Mouse (Mus musculus): ENCODE data around the gene Zfp534. TPM values are rescaled to one million over a fixed set of nuclear protein-coding genes. Genes with fewer than 3 reads are reported as not detected.

Zfp534 gene
- not detected for total RNA-seq (2023)

DNA sequence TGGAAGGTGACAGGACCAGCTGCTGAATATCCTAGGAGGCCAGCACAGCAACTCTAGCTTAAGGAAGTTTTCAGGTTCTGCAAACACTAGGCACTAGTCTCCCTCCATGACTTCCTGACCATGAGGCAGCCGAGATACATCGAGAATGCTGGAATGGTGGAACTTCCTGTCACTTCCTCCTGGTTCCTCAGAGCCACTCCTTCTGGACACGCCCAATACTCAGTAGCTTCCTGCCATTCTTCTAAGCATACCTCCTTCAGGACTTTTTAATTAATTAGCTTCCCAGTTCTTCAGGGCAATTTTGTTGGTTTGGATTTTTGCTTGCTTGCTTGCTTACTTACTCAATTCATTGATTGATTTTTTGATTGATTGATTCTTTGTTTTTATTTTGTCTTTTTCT, at the start of gene Zfp534:
Gene Zfp534, minus strand, starts transcription at position 101 of the 400 bp plus-strand sequence.

DNA sequence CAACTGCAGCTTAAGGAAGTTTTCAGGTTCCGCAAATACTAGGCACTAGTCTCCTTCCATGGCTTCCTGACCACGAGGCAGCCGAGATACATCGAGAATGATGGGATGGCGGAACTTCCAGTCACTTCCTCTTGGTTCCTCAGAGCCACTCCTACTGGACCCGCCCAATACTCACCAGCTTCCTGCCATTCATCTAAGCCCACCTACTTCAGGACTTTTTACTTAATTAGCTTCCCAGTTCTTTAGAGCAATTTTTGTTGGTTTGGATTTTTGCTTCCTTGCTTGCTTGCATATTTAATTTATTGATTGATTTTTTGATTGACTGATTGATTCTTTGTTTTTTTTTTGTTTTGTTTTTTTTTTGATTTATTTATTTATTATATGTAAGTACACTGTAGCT, 59.9 kb downstream of the Zfp534 start, which contains the start of gene Zfp979:
Gene Zfp979, minus strand, starts transcription at position 101 of the 400 bp plus-strand sequence.

Other genes with a start within 250 kb of the Zfp534 start
- 1 to 10 TPM in 1 of 2 experiments, not detected in 1; 1.3 TPM for gene Zfp982, start 210.1 kb downstream of the Zfp534 start, total RNA-seq (2023)
- not detected for gene Gm16503, start 162.3 kb downstream of the Zfp534 start, total RNA-seq (2023)
- gene Zfp985, start 149.3 kb downstream of the Zfp534 start, total RNA-seq (2023) = under 1 TPM; 0.18 TPM
- under 1 TPM in 1 of 2 experiments, not detected in 1; 0.22 TPM for gene Zfp979, start 60.0 kb downstream of the Zfp534 start, total RNA-seq (2023)
- 10 to 100 TPM; 10.5 to 13.1 TPM for gene Zfp984, start 107.2 kb upstream of the Zfp534 start, total RNA-seq (2023)
- 1 to 10 TPM; 3.5 TPM for gene Zfp933, start 145.8 kb upstream of the Zfp534 start, total RNA-seq (2023)
- gene Miip, start 166.3 kb upstream of the Zfp534 start, total RNA-seq (2023) = 10 to 100 TPM; 34.1 to 36.9 TPM
- gene Fv1, start 166.4 kb upstream of the Zfp534 start, total RNA-seq (2023) = 1 to 10 TPM; 6.4 to 7.3 TPM
- gene Mfn2, start 202.2 kb upstream of the Zfp534 start, total RNA-seq (2023) = 10 to 100 TPM; 52.0 to 55.5 TPM
- gene Plod1, start 234.2 kb upstream of the Zfp534 start, total RNA-seq (2023) = 10 to 100 TPM; 20.2 to 20.7 TPM
- gene 2510039O18Rik, start 238.3 kb upstream of the Zfp534 start, total RNA-seq (2023) = 10 to 100 TPM; 59.4 to 61.8 TPM